Mouse (Mus musculus) forebrain, embryonic 12.5 days (tissue): Measurements from ENCODE around the gene Stk24. TPM values are rescaled to one million over a fixed set of nuclear protein-coding genes. Genes with fewer than 3 reads are reported as not detected.

ENCODE experiments used
- ATAC-seq: fragments of 200-750 bp; cut with Nextera tagmentation; 2 replicates; pipeline ENCODE4 v1.8.0; 2017; ENCODE audit warnings: moderate TSS enrichment; ENCODE audit not compliant: low FRiP score
- H3K27ac ChIP-seq: fragments of 300-500 bp; sonication (generic); 2 replicates; pipeline ENCODE4 v1.5.1; 2016; ENCODE audit warnings: mild to moderate bottlenecking
- H3K27me3 ChIP-seq: fragments of 300-500 bp; sonication (generic); 2 replicates; pipeline ENCODE4 v1.6.1; 2016; ENCODE audit warnings: mild to moderate bottlenecking
- H3K36me3 ChIP-seq: fragments of 300-500 bp; sonication (generic); replicated peaks from 2 replicates; pipeline ENCODE4 v1.6.1; 2016; ENCODE audit warnings: mild to moderate bottlenecking
- H3K4me1 ChIP-seq: fragments of 300-500 bp; sonication (generic); 2 replicates; pipeline ENCODE4 v1.6.1; 2016
- H3K4me2 ChIP-seq: fragments of 300-500 bp; sonication (generic); 2 replicates; pipeline ENCODE4 v1.6.1; 2016; ENCODE audit warnings: mild to moderate bottlenecking, moderate library complexity
- H3K4me3 ChIP-seq: fragments of 300-500 bp; sonication (generic); replicated peaks from 2 replicates; pipeline ENCODE4 v1.5.1; 2016; ENCODE audit warnings: mild to moderate bottlenecking
- H3K9ac ChIP-seq: fragments of 300-500 bp; sonication (generic); 2 replicates; pipeline ENCODE4 v1.6.1; 2016; ENCODE audit warnings: mild to moderate bottlenecking
- H3K9me3 ChIP-seq: fragments of 300-500 bp; sonication (generic); 2 replicates; pipeline ENCODE4 v1.6.1; 2016
- WGBS: fragments of 180-500 bp; shearing (Covaris S2); methylation state at CpG from one replicate; pipeline ENCODE4 v1.1.7; 2016; 5-methylcytosine and 5-hydroxymethylcytosine counted together
- polyA plus RNA-seq: library from polyadenylated mRNA; unstranded; fragments of >200 nt; fragmentation: Nextera tagmentation; extraction: Ambion mirVana; gene quantifications from 2 replicates; pipeline ENCODE4 v1.2.1, GENCODE M21; 2016

Stk24 gene
- polyA plus RNA-seq, 1 experiment from 2014 or later, result 41.3 TPM

DNA sequence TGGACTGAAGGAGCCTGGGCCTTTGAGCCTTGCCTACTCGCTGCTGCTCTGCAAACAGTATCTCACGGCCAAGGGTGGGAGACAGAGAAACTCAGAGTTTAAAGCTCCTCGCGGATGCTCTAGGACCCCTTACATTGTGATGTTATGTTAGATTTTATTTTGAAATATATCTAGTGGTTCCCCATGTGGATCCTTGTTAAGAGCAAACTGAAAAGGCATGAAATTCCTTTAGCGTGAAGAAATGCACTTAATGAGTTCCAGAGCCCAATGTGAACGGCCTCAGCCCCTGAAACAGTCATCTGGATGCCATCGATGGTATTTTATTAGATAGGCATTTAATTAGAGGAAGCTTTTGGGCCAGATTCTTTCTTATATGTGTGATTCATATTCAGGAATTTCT is 132.5 kb downstream of the Stk24 start:
- Histone ChIP-seq H3K4me1 (peaks cover 14% of the 10 kb centered on the region; the same call in 1 of the 2 replicates), H3K27ac (peak overlapping the region; percentile 65; the same call in 1 of the 2 replicates), H3K9me3 (no peaks in the 10 kb centered on the region), H3K9ac (no peak overlapping the region), H3K4me3 (no peak overlapping the region), H3K36me3 (peaks cover 29% of the 10 kb centered on the region), H3K27me3 (no peaks in the 10 kb centered on the region), H3K4me2 (no peak overlapping the region)
- 57% methylated on average over 7 of the region's 7 CpGs for WGBS
- no peak for ATAC-seq

- H3K27ac ChIP-seq, result no peak overlapping the region
- H3K9ac ChIP-seq, result no peak overlapping the region
- WGBS, result 79% methylated on average over 14 of the region's 14 CpGs
- no peaks in the 10 kb centered on the region for H3K27me3 ChIP-seq
- ATAC-seq, result no peak
- H3K4me3 ChIP-seq, result no peak overlapping the region
- peaks cover 14% of the 10 kb centered on the region; the same call in 1 of the 2 replicates for H3K4me1 ChIP-seq
- H3K9me3 ChIP-seq, result no peaks in the 10 kb centered on the region
- H3K36me3 ChIP-seq, result peaks cover 37% of the 10 kb centered on the region
- H3K4me2 ChIP-seq, result no peak overlapping the region
Observed at GRCm38 (mm10) chr14:121246048-121246731, 133.6 kb downstream of the Stk24 start.

- Histone ChIP-seq H3K27ac (no peak overlapping the region), H3K36me3 (peaks cover 49% of the 10 kb centered on the region)
- 92% methylated on average over 15 of the region's 15 CpGs for WGBS
Observed at GRCm38 (mm10) chr14:121244104-121244503, 135.7 kb downstream of the Stk24 start.

GRCm38 (mm10) chr14:121239386-121239785 is 140.4 kb downstream of the Stk24 start:
- 88% methylated on average over 8 of the region's 8 CpGs for WGBS
- H3K27me3 ChIP-seq, result no peaks in the 10 kb centered on the region
- ATAC-seq, result no peak
- no peak overlapping the region for H3K9ac ChIP-seq
- peaks cover 18% of the 10 kb centered on the region for H3K4me1 ChIP-seq
- peaks cover 61% of the 10 kb centered on the region for H3K36me3 ChIP-seq
- no peak overlapping the region for H3K4me2 ChIP-seq
- no peak overlapping the region for H3K4me3 ChIP-seq
- no peak overlapping the region for H3K27ac ChIP-seq
- H3K9me3 ChIP-seq, result no peaks in the 10 kb centered on the region

More at GRCm38 (mm10) chr14:121244104-121244503, 135.7 kb downstream of the Stk24 start:
- no peak for ATAC-seq
- H3K4me3 ChIP-seq, result no peak overlapping the region
- H3K27me3 ChIP-seq, result no peaks in the 10 kb centered on the region
- H3K4me2 ChIP-seq, result no peak overlapping the region
- no peak overlapping the region for H3K9ac ChIP-seq
- H3K4me1 ChIP-seq, result peaks cover 14% of the 10 kb centered on the region; the same call in 1 of the 2 replicates
- H3K9me3 ChIP-seq, result no peaks in the 10 kb centered on the region

DNA sequence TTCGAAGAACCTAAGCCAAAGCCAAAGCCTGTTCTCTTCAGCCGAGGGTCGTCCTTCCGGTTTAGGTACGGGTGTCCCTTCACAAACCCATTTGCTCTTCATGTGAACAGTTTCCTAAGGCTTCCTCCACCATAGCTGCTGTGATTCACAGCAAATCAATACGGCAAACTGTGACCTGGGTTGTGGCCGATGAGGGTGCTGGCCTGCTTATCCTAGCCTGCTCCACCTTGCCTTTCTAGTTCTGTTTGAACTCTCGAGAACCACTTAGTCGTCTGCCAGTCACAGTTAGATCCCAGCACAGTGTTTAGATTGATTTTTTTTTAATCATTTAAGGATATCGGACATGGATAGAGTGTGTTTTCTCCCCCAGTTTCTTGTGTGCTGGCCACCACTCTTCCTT is 141.1 kb downstream of the Stk24 start:
- Histone ChIP-seq H3K9me3 (no peaks in the 10 kb centered on the region), H3K36me3 (peaks cover 59% of the 10 kb centered on the region), H3K4me3 (no peak overlapping the region), H3K4me2 (no peak overlapping the region), H3K4me1 (peaks cover 19% of the 10 kb centered on the region), H3K9ac (no peak overlapping the region), H3K27ac (no peak overlapping the region), H3K27me3 (no peaks in the 10 kb centered on the region)
- 92% methylated on average over 10 of the region's 10 CpGs for WGBS
- no peak for ATAC-seq

DNA sequence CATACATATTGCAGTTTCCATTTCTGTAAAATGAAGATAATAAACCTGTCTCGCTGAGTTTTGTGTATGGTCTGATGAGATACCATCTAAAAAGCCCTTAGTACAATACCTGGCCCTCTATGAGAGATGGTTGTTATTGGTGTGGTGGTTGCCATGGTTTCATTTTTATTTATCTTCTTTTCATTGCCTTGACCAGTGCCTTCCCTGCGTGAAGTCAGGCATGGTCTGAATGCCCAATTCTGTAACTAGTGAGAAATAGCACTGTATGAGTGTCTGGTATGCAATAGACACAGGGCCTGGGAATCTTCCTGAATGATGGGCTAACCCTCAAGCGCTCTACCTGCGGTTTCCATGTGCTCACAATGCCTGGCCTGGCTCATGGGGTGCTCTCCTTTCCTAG is 143.1 kb downstream of the Stk24 start:
- no peak overlapping the region for H3K4me2 ChIP-seq
- H3K27me3 ChIP-seq, result no peaks in the 10 kb centered on the region
- no peak for ATAC-seq
- H3K9ac ChIP-seq, result no peak overlapping the region
- H3K36me3 ChIP-seq, result peaks cover 51% of the 10 kb centered on the region
- peaks cover 19% of the 10 kb centered on the region for H3K4me1 ChIP-seq
- WGBS, result 82% methylated on average over 4 of the region's 4 CpGs
- H3K4me3 ChIP-seq, result no peak overlapping the region
- H3K9me3 ChIP-seq, result no peaks in the 10 kb centered on the region
- H3K27ac ChIP-seq, result no peak overlapping the region

Other genes with a start within 250 kb of the Stk24 start
- gene Slc15a1, start 125.2 kb upstream of the Stk24 start, polyA plus RNA-seq, result not detected in 2 replicates